Mouse (Mus musculus) hindbrain, embryonic 12.5 days (tissue): Measurements from ENCODE around the gene Setx. TPM values are rescaled to one million over a fixed set of nuclear protein-coding genes. Genes with fewer than 3 reads are reported as not detected.

Experiments used
- ATAC-seq: fragments of 200-750 bp; cut with Nextera tagmentation; 2 replicates; pipeline ENCODE4 v1.8.0; 2017; ENCODE audit warnings: moderate TSS enrichment; ENCODE audit not compliant: low FRiP score
- H3K27ac ChIP-seq: fragments of 300-500 bp; sonication (generic); 2 replicates; pipeline ENCODE4 v1.5.1; 2016; ENCODE audit warnings: mild to moderate bottlenecking
- H3K27me3 ChIP-seq: fragments of 300-500 bp; sonication (generic); 2 replicates; pipeline ENCODE4 v1.6.1; 2016; ENCODE audit warnings: mild to moderate bottlenecking
- H3K36me3 ChIP-seq: fragments of 300-500 bp; sonication (generic); 2 replicates; pipeline ENCODE4 v1.6.1; 2016; ENCODE audit warnings: mild to moderate bottlenecking
- H3K4me1 ChIP-seq: fragments of 300-500 bp; sonication (generic); 2 replicates; pipeline ENCODE4 v1.6.1; 2016
- H3K4me2 ChIP-seq: fragments of 300-500 bp; sonication (generic); replicated peaks from 2 replicates; pipeline ENCODE4 v1.6.1; 2016; ENCODE audit warnings: mild to moderate bottlenecking
- H3K4me3 ChIP-seq: fragments of 300-500 bp; sonication (generic); 2 replicates; pipeline ENCODE4 v1.5.1; 2016; ENCODE audit warnings: mild to moderate bottlenecking
- H3K9ac ChIP-seq: fragments of 300-500 bp; sonication (generic); 2 replicates; pipeline ENCODE4 v1.6.1; 2016; ENCODE audit warnings: mild to moderate bottlenecking, moderate library complexity
- H3K9me3 ChIP-seq: fragments of 300-500 bp; sonication (generic); replicated peaks from 2 replicates; pipeline ENCODE4 v1.6.1; 2016; ENCODE audit warnings: mild to moderate bottlenecking
- WGBS: fragments of 180-500 bp; shearing (Covaris S2); methylation state at CpG from one replicate; pipeline ENCODE4 v1.1.7; 2016; 5-methylcytosine and 5-hydroxymethylcytosine counted together
- polyA plus RNA-seq: library from polyadenylated mRNA; unstranded; fragments of >200 nt; fragmentation: Nextera tagmentation; extraction: Ambion mirVana; gene quantifications from 2 replicates; pipeline ENCODE4 v1.2.1, GENCODE M21; 2016

The Setx gene
- polyA plus RNA-seq, 1 experiment from 2014 or later, result 20.0 TPM

DNA sequence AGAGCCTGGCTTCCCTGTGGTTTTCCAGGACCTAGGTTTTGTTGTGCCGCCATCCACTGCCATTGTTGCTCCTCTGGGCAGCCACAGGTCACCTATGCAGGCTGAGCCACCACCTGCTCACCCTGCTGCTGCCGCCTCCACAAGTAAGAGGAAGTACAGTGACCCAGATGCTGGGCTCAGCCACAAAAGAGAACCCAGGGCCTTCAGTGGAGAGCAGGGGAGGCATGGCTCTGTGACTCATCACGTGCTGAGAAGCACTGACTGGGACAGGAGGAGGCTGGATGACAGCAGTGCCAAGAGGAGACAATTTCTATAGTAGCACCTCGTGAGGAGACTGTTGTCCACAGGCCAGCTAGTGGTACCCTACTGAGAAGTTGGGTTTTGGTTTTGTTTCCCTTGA, 55.8 kb downstream of the Setx start:
- H3K4me1 ChIP-seq, result no peaks in the 10 kb centered on the region
- H3K27ac ChIP-seq, result no peak overlapping the region
- no peaks in the 10 kb centered on the region for H3K9me3 ChIP-seq
- H3K4me3 ChIP-seq, result no peak overlapping the region
- H3K27me3 ChIP-seq, result no peaks in the 10 kb centered on the region
- ATAC-seq, result no peak
- H3K4me2 ChIP-seq, result no peak overlapping the region
- WGBS, result 85% methylated on average over 4 of the region's 4 CpGs
- peaks cover 68% of the 10 kb centered on the region for H3K36me3 ChIP-seq
- H3K9ac ChIP-seq, result no peak overlapping the region

DNA sequence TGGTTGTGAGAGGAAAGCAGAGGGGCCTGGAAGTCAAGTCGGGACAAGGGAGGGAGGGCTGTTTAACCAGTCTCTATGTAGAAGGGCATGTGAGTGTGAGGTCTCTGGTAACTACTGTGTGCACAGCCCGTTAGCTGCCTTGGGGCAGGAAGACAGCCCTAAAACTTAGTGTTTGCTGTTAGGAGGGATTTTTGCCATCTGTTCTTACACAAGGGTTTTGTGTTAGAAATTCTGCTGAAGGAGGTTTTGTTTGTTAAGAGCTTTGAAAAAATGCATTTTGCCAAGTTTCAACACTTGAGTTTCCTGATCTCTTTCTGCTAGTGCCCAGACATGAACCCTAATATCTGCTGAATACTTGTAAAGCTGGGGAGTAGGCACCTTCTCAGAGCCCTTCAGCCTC, 57.1 kb downstream of the Setx start:
- 91% methylated on average over 2 of the region's 2 CpGs for WGBS
- ATAC-seq, result no peak
- Histone ChIP-seq H3K27me3 (no peaks in the 10 kb centered on the region), H3K4me3 (no peak overlapping the region), H3K36me3 (peaks cover 58% of the 10 kb centered on the region), H3K4me1 (no peaks in the 10 kb centered on the region), H3K4me2 (no peak overlapping the region), H3K9ac (no peak overlapping the region), H3K27ac (no peak overlapping the region), H3K9me3 (no peaks in the 10 kb centered on the region)

DNA sequence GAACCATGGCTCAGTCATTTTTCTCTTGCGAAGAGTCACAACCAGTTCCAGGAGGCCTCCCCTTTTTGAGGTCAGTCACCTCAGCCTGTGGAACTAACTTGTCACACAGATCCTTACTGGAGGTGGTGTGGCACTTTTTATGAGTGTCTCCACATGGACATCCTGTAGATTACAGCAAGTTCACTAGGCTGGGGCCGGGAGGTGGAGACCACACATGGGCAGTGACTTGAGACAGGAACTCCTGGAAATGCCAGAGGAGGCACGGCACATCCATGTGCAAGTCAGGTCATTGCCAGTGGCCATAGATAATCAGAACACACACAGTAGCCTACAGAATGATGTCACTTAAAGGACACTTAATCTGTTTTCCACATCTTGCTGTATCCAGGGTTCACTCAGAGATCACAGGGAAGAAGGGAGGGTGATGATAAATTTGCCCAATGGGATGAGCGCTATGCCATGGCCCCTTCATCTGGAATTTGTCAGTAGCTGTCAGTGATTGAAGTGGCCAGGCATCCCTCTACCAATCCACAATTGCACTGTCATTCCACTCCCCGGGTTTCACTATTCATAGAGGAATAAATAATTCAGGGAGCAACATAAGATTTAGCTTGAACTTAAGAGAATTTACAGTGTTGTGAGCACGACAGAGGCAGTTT, 59.4 kb downstream of the Setx start:
- 76% methylated on average over 6 of the region's 6 CpGs for WGBS
- no peak overlapping the region for H3K4me2 ChIP-seq
- no peak overlapping the region for H3K9ac ChIP-seq
- H3K4me3 ChIP-seq, result no peak overlapping the region
- no peak overlapping the region for H3K27ac ChIP-seq
- H3K9me3 ChIP-seq, result no peaks in the 10 kb centered on the region
- ATAC-seq, result no peak
- H3K27me3 ChIP-seq, result no peaks in the 10 kb centered on the region
- H3K4me1 ChIP-seq, result no peaks in the 10 kb centered on the region
- peaks cover 37% of the 10 kb centered on the region for H3K36me3 ChIP-seq

DNA sequence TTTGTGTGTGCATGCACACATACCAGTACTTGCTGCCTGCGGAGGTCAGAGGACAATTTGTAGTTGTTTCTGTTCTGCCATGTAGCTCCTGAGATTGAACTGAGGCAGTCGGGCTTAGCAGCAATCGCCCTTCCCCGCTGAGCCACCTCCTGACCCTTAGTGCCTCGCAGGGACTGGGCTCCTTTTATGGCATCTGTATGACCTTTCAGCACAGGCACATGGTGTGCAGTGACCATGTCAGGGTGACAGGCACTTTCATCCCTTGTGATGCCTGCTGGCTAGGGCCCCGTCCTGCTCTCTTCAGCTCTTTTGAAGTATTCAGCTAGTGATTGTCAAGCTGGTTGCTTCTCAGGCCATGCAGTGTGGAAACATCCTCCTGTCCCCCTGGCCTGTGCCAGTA, 62.2 kb downstream of the Setx start:
- Histone ChIP-seq H3K4me3 (no peak overlapping the region), H3K36me3 (peaks cover 11% of the 10 kb centered on the region), H3K9ac (no peak overlapping the region), H3K9me3 (no peaks in the 10 kb centered on the region), H3K27ac (no peak overlapping the region), H3K4me1 (peaks cover 1% of the 10 kb centered on the region; the same call in 1 of the 2 replicates), H3K27me3 (no peaks in the 10 kb centered on the region), H3K4me2 (no peak overlapping the region)
- WGBS, result 23% methylated on average over 6 of the region's 6 CpGs
- no peak for ATAC-seq

DNA sequence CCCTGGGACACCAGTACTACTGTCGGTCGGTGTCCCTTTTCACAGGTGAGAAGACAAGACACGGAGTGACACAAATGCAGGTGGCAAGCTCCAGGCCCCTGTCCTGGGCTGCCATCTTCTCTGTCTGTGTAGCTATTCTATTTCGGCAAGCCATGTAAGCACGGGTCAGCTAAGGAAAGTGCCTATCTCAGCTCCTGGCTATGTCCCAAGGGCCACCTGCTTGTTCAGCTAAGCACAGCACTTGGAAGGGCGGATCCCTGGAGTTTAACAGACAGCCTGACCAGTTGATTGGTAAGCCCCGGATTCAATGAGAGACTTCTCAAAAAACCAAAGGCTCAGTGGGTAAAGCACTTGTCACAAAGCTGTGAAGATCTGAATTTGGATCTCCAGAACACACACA, 66.4 kb downstream of the Setx start:
- Histone ChIP-seq H3K4me1 (peaks cover 27% of the 10 kb centered on the region), H3K36me3 (no peaks in the 10 kb centered on the region), H3K4me2 (no peak overlapping the region), H3K27ac (no peak overlapping the region), H3K9me3 (no peaks in the 10 kb centered on the region), H3K27me3 (peaks cover 8% of the 10 kb centered on the region), H3K4me3 (no peak overlapping the region), H3K9ac (no peak overlapping the region)
- 85% methylated on average over 7 of the region's 7 CpGs for WGBS
- ATAC-seq, result no peak

DNA sequence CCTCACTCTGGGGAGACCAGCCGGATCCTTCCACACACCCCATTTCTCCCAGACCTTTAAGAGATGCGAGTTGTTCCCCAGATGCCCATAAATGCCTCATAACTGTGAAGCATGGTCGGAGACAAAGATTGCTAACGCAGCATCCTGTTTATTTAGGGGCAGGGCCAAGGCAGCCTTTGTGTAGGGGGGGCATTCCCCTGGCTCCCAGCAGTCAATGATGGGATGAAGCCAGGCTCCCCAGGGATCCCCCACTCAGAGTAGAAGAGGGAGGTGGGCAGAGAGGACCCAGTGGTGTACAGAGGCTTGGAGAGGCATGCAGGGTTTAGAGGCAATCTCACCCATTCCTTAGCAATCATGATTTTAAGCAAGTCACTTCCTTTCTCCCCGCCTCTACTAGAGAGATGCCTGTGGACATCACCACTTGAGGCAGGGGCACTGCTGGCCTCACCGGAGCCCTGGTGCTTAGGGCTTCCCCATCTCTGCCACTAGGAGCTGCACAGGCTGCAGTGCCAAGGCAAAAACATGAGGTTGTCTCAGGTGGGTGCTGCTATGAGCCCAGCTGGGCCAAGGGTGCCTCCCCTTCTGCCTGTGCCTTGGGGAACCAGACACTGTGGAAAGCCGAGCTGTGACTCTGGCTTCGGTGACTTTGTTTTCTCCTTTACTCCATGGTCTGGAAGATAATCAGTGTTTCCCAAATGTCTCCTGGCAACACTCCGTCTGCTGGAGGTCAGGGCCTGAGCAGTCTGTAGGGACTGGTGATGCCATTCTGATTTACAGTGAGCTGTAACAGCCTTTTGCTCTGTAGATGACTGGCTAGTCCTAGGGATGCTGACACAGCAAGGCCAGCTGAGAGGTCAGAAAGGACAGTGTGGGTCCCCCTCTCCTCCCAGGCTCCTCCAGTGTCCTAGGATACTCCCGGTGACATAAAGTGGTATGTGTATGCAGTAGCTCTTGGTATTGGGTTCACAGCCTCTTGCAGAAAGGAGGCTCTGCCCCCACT, 67.5 kb downstream of the Setx start:
- H3K27ac ChIP-seq, result no peak overlapping the region
- H3K4me2 ChIP-seq, result no peak overlapping the region
- 74% methylated on average over 10 of the region's 10 CpGs for WGBS
- no peak overlapping the region for H3K4me3 ChIP-seq
- peak overlapping the region; percentile 35; the same call in 1 of the 2 replicates for H3K9ac ChIP-seq
- no peak for ATAC-seq
- H3K4me1 ChIP-seq, result peaks cover 31% of the 10 kb centered on the region
- peaks cover 20% of the 10 kb centered on the region for H3K27me3 ChIP-seq
- H3K36me3 ChIP-seq, result no peaks in the 10 kb centered on the region
- H3K9me3 ChIP-seq, result no peaks in the 10 kb centered on the region

DNA sequence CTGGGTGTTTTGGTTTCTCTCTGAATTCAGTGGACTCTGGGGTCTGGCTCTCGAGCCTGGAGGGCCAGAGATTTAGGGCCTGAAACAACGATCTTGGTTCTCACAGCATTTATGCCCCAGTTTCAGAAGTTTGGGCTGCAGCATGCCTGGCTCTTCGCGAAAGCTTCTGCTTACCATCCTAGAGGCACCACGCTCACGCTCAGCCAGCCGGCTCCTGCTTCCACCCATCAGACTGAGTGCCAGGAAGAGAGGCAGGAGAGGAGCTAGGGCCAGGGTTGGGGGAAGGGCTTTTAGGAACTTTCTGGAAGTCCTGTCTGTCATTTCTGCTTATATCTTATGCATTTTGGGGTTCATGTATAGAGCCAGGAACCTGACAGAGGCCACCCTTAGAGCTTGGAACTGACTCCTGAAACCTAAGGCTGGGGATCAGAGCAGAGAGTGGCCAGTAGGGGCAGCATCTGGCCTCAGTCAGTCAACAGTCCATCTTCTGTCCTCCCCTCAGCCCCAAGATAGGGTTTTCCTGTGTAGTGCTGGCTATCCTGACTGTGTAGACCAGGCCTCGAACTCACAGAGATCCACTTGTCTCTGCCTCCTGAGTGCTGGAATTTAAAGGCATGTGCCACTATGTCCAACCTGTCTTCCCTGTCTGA, 68.8 kb downstream of the Setx start:
- H3K4me1 ChIP-seq, result peaks cover 31% of the 10 kb centered on the region
- H3K9me3 ChIP-seq, result no peaks in the 10 kb centered on the region
- no peak overlapping the region for H3K9ac ChIP-seq
- no peak overlapping the region for H3K4me2 ChIP-seq
- no peaks in the 10 kb centered on the region for H3K36me3 ChIP-seq
- no peak for ATAC-seq
- no peak overlapping the region for H3K4me3 ChIP-seq
- H3K27me3 ChIP-seq, result peaks cover 30% of the 10 kb centered on the region
- WGBS, result 84% methylated on average over 8 of the region's 8 CpGs
- no peak overlapping the region for H3K27ac ChIP-seq

DNA sequence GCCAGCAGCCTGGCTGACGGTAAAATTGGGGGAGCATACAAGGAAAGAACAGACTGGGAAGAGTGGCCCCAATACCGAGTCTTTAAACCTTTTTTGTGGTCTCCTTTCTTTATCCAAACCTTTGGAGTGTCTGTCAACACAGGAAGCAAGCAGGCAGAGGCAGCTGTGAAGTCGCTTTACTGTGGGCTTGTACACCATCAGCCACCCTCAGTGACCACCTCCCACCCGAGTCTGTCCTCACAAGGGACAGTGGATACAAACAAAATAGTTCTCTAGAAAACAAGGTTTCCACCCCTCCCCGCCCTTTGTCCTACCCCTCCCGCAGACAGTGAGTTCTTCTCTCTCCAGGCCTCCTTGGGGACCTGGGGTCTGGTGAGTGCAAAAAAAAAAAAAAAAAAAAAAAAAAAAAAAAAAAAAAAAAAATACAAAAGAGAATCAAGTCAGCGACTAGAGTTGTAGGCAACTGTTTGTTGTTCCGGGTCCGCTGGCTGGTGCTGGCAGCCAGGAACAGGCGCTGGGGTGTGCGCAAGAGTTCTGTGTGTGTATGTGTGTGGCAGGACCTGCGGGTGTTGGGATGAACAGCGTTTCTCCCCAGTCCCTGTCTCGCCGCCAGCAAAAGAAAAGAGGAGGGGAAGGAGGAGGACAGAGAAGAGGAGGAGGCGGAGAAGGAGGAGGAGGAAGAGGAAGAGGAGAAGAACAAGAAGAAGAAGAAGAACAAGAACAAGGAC, 70.0 kb downstream of the Setx start:
- no peak for ATAC-seq
- 11% methylated on average over 16 of the region's 16 CpGs for WGBS
- Histone ChIP-seq H3K4me3 (peak overlapping the region; percentile 51), H3K4me1 (peaks cover 31% of the 10 kb centered on the region), H3K36me3 (no peaks in the 10 kb centered on the region), H3K4me2 (peak overlapping the region; percentile 99), H3K27ac (no peak overlapping the region), H3K9me3 (no peaks in the 10 kb centered on the region), H3K27me3 (peaks cover 30% of the 10 kb centered on the region), H3K9ac (peak overlapping the region; percentile 65)

DNA sequence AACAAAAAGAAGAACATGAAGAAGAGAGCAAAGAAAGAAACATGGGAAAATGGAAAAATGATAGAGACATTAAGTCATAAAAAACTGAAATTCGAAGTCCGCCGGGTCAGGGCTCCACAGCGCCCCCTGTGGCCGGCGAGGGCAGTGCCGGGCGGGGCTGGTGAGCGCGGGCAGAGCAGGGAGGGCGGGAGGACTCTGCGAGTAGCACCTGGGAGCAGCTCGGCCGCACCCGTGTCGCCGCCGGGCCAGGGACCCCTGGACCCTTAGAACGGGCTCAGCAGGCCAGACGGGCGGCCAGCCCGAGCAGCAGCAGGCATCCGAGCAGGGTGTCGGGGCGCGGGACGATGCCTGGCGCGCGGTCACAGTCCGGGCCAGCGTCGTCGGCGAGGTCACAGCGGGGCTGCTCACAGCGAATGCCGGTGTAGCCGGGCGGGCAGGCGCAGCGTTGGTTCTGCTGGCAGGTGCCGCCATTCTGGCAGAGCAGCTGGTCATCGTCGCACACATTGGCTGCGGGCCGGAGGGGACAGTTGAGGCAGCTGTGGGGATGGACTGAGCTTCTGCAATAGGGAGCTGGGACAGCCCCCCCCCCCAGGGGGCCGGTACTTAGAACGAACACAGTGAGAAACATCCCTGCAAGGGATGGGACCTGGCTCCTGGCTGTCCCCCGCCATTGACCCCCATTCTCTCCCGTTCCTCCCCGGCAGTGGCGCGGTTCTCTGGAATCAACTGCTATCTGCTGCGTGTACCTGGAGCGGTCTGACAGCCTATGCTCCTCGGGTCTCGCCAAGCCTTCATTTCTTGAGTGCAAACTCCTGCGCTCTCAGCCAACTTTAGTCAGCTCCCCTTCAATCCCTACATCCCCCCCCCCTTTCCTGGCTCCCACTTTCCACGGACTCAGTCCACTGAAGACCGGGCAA, 70.8 kb downstream of the Setx start:
- under 1% methylated on average over 58 of the region's 61 CpGs for WGBS
- Histone ChIP-seq H3K27ac (no peak overlapping the region), H3K36me3 (no peaks in the 10 kb centered on the region), H3K4me3 (peak overlapping the region; percentile 51), H3K4me1 (peaks cover 31% of the 10 kb centered on the region), H3K9me3 (no peaks in the 10 kb centered on the region), H3K27me3 (peaks cover 30% of the 10 kb centered on the region), H3K9ac (peak overlapping the region; percentile 65), H3K4me2 (peak overlapping the region; percentile 99)
- ATAC-seq, result peak; percentile 66

DNA sequence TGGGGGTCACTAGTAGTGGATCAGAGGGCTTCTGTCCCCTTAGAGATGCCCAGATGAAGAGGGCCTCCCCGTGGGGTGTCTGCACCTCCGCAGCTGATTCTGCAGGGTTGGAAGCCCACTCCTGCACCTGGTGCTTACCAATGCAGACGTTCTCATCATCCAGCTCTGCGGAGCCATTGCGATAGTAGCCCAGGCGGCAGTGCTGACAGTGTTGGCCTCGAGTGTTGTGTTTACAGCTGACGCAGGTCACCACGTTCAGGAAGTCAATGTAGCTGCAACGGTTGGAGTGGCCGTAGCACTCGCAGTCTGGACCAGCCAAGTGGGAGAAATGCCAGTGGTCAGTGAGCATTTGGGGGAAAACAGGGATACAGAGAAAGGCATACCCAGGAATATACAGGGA, 72.9 kb downstream of the Setx start:
- Histone ChIP-seq H3K4me1 (peaks cover 23% of the 10 kb centered on the region), H3K4me3 (no peak overlapping the region), H3K36me3 (no peaks in the 10 kb centered on the region), H3K27me3 (peaks cover 30% of the 10 kb centered on the region), H3K9ac (no peak overlapping the region), H3K9me3 (no peaks in the 10 kb centered on the region), H3K4me2 (no peak overlapping the region), H3K27ac (no peak overlapping the region)
- 65% methylated on average over 12 of the region's 12 CpGs for WGBS
- no peak for ATAC-seq

DNA sequence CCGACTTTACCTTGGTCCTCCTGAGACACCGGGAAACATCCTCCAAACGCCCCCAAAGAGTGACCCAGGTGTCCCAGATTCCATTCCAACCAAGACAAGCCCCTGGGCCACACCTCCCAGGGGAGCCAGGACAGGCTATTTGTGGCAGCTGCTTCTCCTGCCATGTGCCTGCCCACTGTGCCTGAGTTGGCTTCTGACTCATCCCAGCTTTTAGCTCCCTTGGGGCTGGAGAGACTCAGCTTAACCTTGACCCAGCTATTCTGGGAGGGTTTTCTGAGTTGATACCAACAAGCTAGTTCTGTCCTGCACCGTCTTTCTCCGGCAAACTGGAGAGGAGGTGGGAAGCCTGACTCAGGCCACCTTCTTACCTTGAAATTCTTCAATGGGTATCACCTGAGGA, 74.5 kb downstream of the Setx start:
- Histone ChIP-seq H3K4me3 (no peak overlapping the region), H3K9ac (no peak overlapping the region), H3K4me1 (peaks cover 19% of the 10 kb centered on the region), H3K9me3 (no peaks in the 10 kb centered on the region), H3K4me2 (no peak overlapping the region), H3K27ac (no peak overlapping the region), H3K36me3 (no peaks in the 10 kb centered on the region), H3K27me3 (peaks cover 30% of the 10 kb centered on the region)
- ATAC-seq, result no peak
- 86% methylated on average over 5 of the region's 5 CpGs for WGBS
